Mouse (Mus musculus) liver, adult 10 weeks (tissue): ENCODE results near the gene Dnajc5. TPM values are rescaled to one million over a fixed set of nuclear protein-coding genes. Genes with fewer than 3 reads are reported as not detected.

ENCODE experiments used
- polyA plus RNA-seq: library from polyadenylated mRNA; stranded (reverse); fragments of 350-450 nt; fragmentation: Illumina TruSeq; extraction: RNeasy Lipid Tissue Mini Kit (QIAGEN cat#74804); gene quantifications from one replicate; pipeline ENCODE4 v1.2.3, GENCODE M21; 2014; ENCODE audit warnings: low read depth, low replicate concordance

Dnajc5 gene
- polyA plus RNA-seq, result 19.5 TPM

DNA sequence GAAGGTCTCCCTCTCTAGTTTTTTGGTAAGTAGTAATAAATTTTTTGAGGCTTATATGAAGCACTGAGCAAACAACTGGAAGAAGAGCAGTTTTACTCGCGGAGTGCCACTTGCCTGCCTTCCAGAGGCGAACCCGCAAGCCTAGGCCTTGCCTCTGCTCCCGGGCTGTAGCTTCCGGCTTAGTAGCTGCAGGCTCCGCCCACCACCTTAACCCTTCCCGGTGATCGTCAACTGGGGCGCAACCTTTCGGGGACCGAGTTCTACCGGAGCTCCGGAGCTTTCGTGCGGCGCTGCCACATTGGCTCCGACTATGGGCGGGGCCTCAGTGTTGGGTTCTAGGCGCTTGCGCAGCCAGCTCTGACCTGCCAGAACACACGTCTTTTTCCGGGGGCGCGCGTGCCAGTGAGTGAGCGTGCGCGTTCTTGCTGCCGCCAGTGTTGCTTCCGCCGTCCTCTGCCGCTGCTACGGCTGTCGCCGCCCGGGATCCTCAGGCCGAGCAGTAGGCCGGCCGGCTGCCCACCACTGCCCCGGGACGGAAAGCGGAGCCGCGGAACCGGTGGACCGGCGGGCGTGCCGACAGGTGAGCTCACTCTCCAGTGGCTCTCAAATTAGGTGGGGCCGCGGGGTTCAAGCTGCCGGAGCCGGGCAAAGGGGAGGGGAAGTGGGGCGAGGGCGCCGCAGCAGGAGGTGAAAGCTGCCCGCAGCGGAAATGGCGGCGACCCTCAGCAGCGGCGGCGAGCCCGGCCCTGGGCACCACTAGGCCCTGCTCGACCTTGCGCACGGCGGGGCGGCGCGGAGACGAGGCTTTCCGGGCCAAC is at the start of gene Dnajc5:
Gene Dnajc5 (plus strand): TSS at position 368 of the 818 bp plus-strand sequence.

DNA sequence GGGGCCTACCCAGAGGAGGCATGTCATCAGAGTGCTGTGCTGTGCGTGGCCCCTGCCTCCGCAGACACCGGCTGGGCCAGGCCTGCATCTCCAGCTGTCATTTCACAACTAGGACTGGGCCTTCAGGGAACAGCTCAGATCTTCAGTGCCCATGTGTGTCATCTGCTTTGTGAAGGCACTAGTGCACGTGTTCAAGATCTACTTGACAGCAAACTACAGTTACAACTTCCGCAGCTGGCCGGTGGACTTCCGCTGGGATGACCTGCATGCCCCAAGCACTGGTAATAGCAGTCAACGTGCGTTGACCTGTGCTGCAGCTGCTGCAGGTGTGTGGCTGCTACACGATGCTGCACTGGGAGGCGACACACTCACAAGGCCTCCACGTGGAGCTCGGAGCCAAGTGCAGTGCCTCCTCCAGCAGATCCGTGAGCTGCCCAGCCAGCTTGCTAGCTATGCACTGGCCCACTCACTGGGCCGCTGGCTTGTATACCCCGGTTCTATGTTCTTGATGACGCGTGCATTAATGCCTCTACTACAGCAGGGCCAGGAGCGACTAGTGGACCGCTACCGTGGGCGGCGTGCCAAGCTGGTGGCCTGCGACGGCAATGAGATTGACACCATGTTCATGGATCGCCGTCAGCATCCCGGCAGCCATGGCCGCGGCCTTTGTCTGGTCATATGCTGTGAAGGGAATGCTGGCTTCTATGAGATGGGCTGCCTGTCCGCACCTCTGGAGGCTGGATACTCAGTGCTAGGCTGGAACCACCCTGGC is 26.9 kb upstream of the Dnajc5 start, which contains the start of gene Abhd16b:
Gene Abhd16b (plus strand): TSS at position 51 of the 772 bp plus-strand sequence.

DNA sequence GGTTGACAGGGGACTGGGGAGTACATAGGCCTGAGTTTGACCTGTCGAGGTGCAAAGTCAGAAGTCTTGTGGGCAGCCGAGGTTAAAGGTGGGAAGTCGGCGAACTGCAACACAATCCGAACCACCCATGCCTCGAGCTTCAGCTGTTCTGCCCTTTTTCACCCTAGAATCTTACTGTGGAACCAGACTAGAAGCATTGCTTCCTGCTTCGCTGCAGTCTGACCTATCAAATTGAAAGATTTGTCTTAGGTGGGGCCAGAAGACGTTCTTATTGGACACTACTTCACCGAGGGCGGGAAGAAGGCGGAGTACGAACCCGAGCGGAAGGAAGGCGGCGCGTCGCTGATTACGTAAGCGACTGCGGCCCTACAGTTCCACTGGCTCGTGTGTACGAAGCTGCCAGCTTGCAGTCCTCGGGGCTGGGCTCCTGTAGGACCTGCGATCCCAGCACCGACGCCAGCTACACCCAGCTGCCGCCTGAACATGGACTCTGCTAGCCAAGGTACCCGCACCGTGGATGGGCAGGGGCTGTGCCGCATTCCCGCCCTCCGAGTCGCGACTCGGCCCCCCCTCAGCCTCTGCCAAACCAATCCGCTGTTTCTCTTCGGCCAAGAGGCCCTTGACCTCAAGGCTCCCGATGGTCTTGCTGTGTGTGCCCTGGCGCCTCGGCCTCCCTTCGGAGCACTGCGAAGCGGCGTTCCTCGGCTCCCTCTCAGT is 23.3 kb upstream of the Dnajc5 start, which contains the start of gene Tpd52l2:
Gene Tpd52l2 (plus strand): TSS at position 312 of the 717 bp plus-strand sequence.

DNA sequence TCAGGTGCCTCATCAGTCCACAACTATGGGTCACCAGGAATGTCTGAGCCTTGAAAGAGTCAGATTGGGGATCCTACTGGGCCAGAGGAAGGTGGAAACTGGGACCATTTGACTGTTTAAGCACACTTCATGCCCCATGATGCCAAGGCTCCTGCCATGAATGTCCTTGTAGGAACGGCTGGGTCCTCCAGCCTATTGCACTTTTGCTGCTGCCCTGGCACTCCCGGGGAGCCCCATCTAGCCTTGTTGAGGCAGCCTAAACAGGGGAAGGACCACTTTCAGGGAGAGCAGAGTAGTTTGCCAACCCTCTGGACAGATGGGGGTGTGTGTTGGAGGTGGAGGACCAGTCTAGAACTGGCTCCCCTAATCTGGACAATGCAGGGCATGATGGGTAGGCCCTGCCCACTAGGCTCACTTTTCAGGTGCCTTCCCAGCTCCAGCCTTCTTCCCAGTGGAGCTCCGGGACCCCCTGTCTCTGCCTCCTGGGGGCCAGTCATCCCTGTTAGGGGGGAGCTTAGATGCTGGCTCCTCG is 64.2 kb downstream of the Dnajc5 start, which contains the start of gene Uckl1:
Gene Uckl1 (minus strand): TSS at position 482 of the 532 bp plus-strand sequence.

DNA sequence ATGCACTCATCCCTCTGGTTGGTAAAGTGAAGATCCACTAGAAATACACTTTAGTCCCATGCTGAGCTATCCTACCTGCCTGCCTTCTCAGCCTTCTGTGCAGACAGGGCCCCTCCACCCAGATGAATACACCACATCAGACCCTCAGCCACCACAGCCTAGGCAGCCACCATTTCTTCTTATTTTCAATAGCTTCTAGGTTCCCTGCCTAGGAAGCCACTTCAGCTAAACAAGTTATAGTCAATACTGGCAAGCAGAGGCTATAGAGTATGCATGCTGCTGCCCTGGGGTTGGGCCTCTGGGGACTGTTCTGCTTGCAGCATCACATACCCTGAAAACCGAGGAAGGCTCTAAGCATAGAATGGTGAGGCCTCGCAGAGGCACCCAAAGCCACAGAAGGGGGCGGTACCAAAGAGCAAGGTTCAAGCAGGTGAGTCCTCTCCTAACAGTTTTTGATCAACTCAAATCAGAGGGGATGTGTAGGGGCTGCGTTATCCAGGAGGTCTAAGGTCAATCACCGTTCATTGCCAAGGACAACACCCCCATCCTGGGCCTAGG is 71.3 kb downstream of the Dnajc5 start, which contains the start of gene Prpf6:
Gene Prpf6 (plus strand): TSS at position 341 of the 558 bp plus-strand sequence.

DNA sequence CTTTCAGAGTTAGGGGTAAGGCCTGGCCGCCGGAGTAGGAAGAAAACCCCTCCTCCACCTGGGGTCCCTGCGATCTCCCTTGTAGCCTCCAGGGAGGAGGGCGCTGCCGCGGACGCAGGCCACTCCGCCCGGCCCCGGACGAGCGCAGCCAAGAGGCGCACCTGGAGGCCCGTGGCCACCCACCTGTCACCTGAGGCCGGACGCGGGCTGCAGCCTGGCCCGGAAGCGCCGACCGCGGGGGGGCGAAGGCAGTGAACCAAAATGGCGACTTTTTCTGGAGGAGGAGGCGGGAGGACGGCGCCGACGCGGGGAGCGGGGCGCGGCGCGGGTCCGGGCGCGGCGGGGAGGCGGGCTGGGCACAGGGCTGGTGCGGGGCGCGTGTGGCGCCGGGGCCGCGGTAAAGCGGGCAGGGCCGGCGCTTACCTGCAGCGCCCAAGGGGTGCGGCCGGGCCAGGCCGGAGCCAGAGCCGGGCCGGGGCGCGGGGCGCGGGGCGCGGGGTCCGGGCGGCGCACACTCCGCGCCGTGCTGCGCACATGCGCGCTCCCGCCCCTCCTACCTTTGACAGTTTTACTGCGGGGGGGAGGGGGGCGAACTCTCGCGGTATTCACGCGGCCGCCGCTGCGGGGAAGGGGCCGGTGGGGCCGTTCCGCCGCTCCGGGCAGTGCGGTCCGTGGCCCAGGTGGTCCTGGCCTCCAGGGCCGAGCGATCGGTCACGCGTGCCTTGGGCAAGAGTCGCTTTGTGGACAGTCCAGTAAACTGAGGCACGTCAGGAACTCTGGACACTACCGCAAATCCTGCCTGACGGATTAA is 72.2 kb downstream of the Dnajc5 start, which contains the start of gene Zfp512b:
Gene Zfp512b (minus strand): TSS at position 573 of the 811 bp plus-strand sequence.

DNA sequence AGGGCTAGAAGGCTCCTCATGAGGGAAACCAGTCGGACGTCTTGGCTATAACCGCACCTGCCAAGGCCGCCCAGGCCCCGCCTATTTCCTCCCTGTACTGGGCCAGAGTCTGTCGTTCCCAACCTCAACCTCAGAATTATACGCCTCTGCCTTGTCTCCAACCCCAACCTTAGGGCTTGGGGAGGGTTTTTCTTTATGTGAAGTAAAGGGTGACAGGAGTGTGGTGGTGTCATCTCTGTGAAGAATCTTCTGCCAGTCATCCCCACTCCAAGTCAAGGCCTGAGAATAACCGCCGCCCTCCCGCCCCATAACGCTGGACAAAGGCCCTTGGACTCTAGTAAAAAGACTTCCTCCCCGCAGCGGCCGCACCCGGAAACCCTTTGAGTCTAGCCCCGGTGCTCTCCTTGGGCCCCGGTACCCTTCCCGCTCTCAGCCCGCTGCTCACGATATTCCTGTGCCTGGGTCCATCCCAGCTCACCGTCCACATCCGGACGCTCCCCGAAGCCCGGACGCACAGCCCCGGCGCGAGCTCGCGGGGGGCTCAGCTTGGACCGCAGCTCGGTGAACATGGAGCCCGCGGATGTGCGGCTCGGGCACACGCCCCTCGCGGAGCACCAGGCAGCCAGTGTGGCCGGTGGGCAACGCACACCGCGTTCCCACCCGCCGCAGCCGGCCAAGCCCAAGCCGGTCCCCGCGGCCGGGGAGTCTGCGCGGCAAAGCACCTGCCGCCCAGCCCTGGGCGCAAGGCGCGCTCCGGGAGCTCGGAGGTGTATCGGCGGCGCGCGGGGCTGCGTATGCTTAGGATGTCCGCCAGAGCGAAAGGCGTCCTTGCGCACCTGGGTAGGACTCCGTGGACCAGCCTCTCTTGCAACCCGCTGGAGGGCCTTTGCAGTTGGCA is 78.4 kb downstream of the Dnajc5 start, which contains the start of gene Samd10:
Gene Samd10 (minus strand): TSS at position 759 of the 898 bp plus-strand sequence.

Other genes with a start within 250 kb of the Dnajc5 start
- 5.7 TPM for gene Gmeb2, start 232.4 kb upstream of the Dnajc5 start, polyA plus RNA-seq
- gene Stmn3, start 206.0 kb upstream of the Dnajc5 start, polyA plus RNA-seq, result not detected
- gene Rtel1, start 200.7 kb upstream of the Dnajc5 start, polyA plus RNA-seq, result 4.1 TPM
- 1.6 TPM for gene Zgpat, start 155.6 kb upstream of the Dnajc5 start, polyA plus RNA-seq
- gene Arfrp1, start 155.1 kb upstream of the Dnajc5 start, polyA plus RNA-seq, result 22.1 TPM
- 0.50 TPM for gene Lime1, start 140.4 kb upstream of the Dnajc5 start, polyA plus RNA-seq
- 2.7 TPM for gene Zbtb46, start 61.1 kb upstream of the Dnajc5 start, polyA plus RNA-seq
- not detected for gene Abhd16b, start 27.3 kb upstream of the Dnajc5 start, polyA plus RNA-seq
- 17.1 TPM for gene Tpd52l2, start 23.3 kb upstream of the Dnajc5 start, polyA plus RNA-seq
- gene Uckl1, start 64.4 kb downstream of the Dnajc5 start, polyA plus RNA-seq, result 17.9 TPM
- gene Prpf6, start 71.4 kb downstream of the Dnajc5 start, polyA plus RNA-seq, result 14.8 TPM
- gene Zfp512b, start 72.3 kb downstream of the Dnajc5 start, polyA plus RNA-seq, result 4.4 TPM
- 0.77 TPM for gene Samd10, start 78.7 kb downstream of the Dnajc5 start, polyA plus RNA-seq
- gene Gm29797, start 136.5 kb downstream of the Dnajc5 start, polyA plus RNA-seq, result not detected
- gene Sox18, start 151.2 kb downstream of the Dnajc5 start, polyA plus RNA-seq, result not detected
- 1.4 TPM for gene Tcea2, start 159.8 kb downstream of the Dnajc5 start, polyA plus RNA-seq
- gene Rgs19, start 173.5 kb downstream of the Dnajc5 start, polyA plus RNA-seq, result 1.7 TPM
- not detected for gene Lkaaear1, start 178.0 kb downstream of the Dnajc5 start, polyA plus RNA-seq
- not detected for gene Oprl1, start 194.5 kb downstream of the Dnajc5 start, polyA plus RNA-seq
- gene Myt1, start 242.8 kb downstream of the Dnajc5 start, polyA plus RNA-seq, result not detected